Mouse (Mus musculus) heart, adult 11 months (tissue): ENCODE data around the gene Trappc6a.

Experiments used
- DNase-seq: peaks from one replicate; pipeline ENCODE4 v3.0.0; 2022

Trappc6a gene

GRCm38 (mm10) chr7:19562643-19563410, 54.6 kb downstream of the Trappc6a start, which contains the start of gene Ppp1r37:
TSS of gene Ppp1r37 (minus strand) at chr7:19563076.
- peak; percentile 96 for DNase-seq

- DNase-seq, result no peak
Measured at GRCm38 (mm10) chr7:19563884-19564283, 55.7 kb downstream of the Trappc6a start.

- no peak for DNase-seq
Measured at GRCm38 (mm10) chr7:19564455-19564854, 56.3 kb downstream of the Trappc6a start.
